Mouse (Mus musculus) spleen, postnatal 10 days (tissue): ENCODE measurements around the gene Prl2a1.
"Not testable (repeated sequence)": the region's sequence is repeated elsewhere in the genome, so short reads cannot be mapped to it uniquely, and the experiment has no call there.

ENCODE experiments used
- DNase-seq, 2 experiments: peaks; one replicate each; pipeline ENCODE4 v3.0.0; 2021 to 2022; ENCODE audit warnings: low spot score in 2 of 2

Gene Prl2a1

DNA sequence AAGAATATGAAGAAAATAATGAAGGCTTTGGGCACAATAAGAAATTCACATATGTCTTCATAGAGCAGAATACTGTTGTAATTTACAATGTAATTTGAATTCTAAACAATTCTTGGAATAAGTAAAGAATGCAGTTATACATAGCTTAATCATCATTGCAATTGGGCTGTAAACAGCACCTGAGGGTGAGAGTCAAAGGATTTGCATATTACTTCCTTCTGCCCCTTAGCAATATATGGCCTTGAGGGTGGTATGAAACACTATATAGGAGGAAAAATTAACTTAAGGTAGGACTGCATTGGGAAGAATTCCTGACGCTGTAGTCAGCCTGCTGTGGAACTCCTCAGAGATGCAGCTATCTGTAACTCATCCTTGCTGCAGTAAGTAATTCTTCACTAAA, at the start of gene Prl2a1:
Gene Prl2a1, plus strand, starts transcription at position 301 of the 400 bp plus-strand sequence.
- DNase-seq: no peak

- DNase-seq: not testable (repeated sequence)
These were observed 20.8 kb upstream of the Prl2a1 start, which contains the start of gene Prl7c1 for GRCm38 (mm10) chr13:27780704-27781103. Gene Prl7c1, minus strand, starts transcription at chr13:27780804.

- DNase-seq: no peak
These were observed 2.2 kb upstream of the Prl2a1 start for GRCm38 (mm10) chr13:27799303-27799702.

- DNase-seq: no peak
These were observed 1.3 kb downstream of the Prl2a1 start for GRCm38 (mm10) chr13:27802765-27803164.

DNA sequence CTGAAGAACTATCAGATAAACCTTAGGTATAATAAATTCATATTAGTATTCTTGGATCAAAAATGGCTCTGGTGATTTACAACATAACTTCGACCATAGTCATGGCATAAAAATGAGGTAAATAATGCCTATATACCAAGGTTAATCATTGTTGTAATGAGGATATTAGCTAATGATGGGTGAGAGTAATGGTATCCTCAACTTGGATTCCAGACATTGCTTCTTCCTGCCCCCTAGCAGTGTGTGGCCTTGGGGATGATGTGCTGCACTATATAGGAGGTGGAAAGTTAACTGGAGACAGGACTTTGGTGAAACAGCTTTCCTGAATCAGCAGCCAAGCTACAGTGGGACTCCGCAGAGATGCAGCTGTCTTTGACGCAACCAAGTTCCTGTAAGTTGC, 47.6 kb downstream of the Prl2a1 start, which contains the start of gene Prl2c1:
Gene Prl2c1, plus strand, starts transcription at position 301 of the 400 bp plus-strand sequence.
- no peak for DNase-seq
